Mouse (Mus musculus) fat pad, adult 2 months (tissue): ENCODE measurements at regions not wholly inside any gene's neighbourhood (a gene's known extent, or its start where the extent isn't known, plus 50 kb on each side); places are given as distances from the start of the nearest gene placed in this dataset.

Source experiments
- DNase-seq: peaks from one replicate; pipeline ENCODE4 v3.0.0-alpha.2; 2011; ENCODE audit warnings: low read depth, low spot score; ENCODE audit errors: extremely low read depth

GRCm38 (mm10) chr12:27507523-27508225 is 165.3 kb upstream of the Sox11 start:
- DNase-seq, result no peak

- no peak for DNase-seq
Measured at GRCm38 (mm10) chr12:27502716-27503486, 160.5 kb upstream of the Sox11 start.

GRCm38 (mm10) chr12:27500516-27500915 is 158.1 kb upstream of the Sox11 start:
- DNase-seq, result no peak

- DNase-seq, result no peak
Measured at GRCm38 (mm10) chr12:27499276-27499675, 156.9 kb upstream of the Sox11 start.

GRCm38 (mm10) chr12:27496826-27497557 is 154.6 kb upstream of the Sox11 start:
- DNase-seq, result no peak

GRCm38 (mm10) chr12:27492270-27492669 is 149.9 kb upstream of the Sox11 start:
- DNase-seq, result no peak

GRCm38 (mm10) chr12:27481230-27481629 is 138.9 kb upstream of the Sox11 start:
- no peak for DNase-seq

GRCm38 (mm10) chr12:27479601-27480001 is 137.2 kb upstream of the Sox11 start:
- DNase-seq, result no peak

- DNase-seq, result no peak
Measured at GRCm38 (mm10) chr12:27474631-27475030, 132.3 kb upstream of the Sox11 start.

GRCm38 (mm10) chr12:27471557-27471956 is 129.2 kb upstream of the Sox11 start:
- no peak for DNase-seq

GRCm38 (mm10) chr12:27470346-27470745 is 128.0 kb upstream of the Sox11 start:
- DNase-seq, result no peak

- no peak for DNase-seq
Measured at GRCm38 (mm10) chr12:27468782-27469181, 126.4 kb upstream of the Sox11 start.

- DNase-seq, result no peak
Measured at GRCm38 (mm10) chr12:27468141-27468540, 125.8 kb upstream of the Sox11 start.

- DNase-seq, result no peak
Measured at GRCm38 (mm10) chr12:27465499-27466150, 123.3 kb upstream of the Sox11 start.

GRCm38 (mm10) chr12:27458674-27459073 is 116.3 kb upstream of the Sox11 start:
- no peak for DNase-seq

- no peak for DNase-seq
Measured at GRCm38 (mm10) chr12:27437661-27438345, 95.4 kb upstream of the Sox11 start.

- DNase-seq, result no peak
Measured at GRCm38 (mm10) chr12:27431338-27431737, 89.0 kb upstream of the Sox11 start.

- DNase-seq, result no peak
Measured at GRCm38 (mm10) chr12:27417387-27418009, 75.1 kb upstream of the Sox11 start.

- no peak for DNase-seq
Measured at GRCm38 (mm10) chr12:27410555-27410954, 68.2 kb upstream of the Sox11 start.

- DNase-seq, result no peak
Measured at GRCm38 (mm10) chr12:27408440-27408839, 66.1 kb upstream of the Sox11 start.
